Mouse (Mus musculus) heart, embryonic 12.5 days (tissue): ENCODE measurements around the gene Trim45. TPM values are rescaled to one million over a fixed set of nuclear protein-coding genes. Genes with fewer than 3 reads are reported as not detected.

Source experiments
- ATAC-seq: fragments of 200-750 bp; cut with Nextera tagmentation; 2 replicates; pipeline ENCODE4 v1.8.0; 2017; ENCODE audit warnings: moderate TSS enrichment, moderate library complexity; ENCODE audit not compliant: insufficient number of reproducible peaks, low FRiP score
- H3K27ac ChIP-seq: fragments of 300-500 bp; sonication (generic); 2 replicates; pipeline ENCODE4 v1.5.1; 2016; ENCODE audit warnings: mild to moderate bottlenecking, moderate library complexity; ENCODE audit not compliant: poor library complexity, severe bottlenecking
- H3K27me3 ChIP-seq: fragments of 300-500 bp; sonication (generic); replicated peaks from 2 replicates; pipeline ENCODE4 v1.6.1; 2016; ENCODE audit warnings: mild to moderate bottlenecking, moderate library complexity
- H3K36me3 ChIP-seq: fragments of 300-500 bp; sonication (generic); 2 replicates; pipeline ENCODE4 v1.6.1; 2016; ENCODE audit warnings: mild to moderate bottlenecking, moderate library complexity
- H3K4me1 ChIP-seq: fragments of 300-500 bp; sonication (generic); replicated peaks from 2 replicates; pipeline ENCODE4 v1.6.1; 2016; ENCODE audit warnings: mild to moderate bottlenecking
- H3K4me2 ChIP-seq: fragments of 300-500 bp; sonication (generic); 2 replicates; pipeline ENCODE4 v1.6.1; 2016; ENCODE audit warnings: mild to moderate bottlenecking, moderate library complexity
- H3K4me3 ChIP-seq: fragments of 300-500 bp; sonication (generic); 2 replicates; pipeline ENCODE4 v1.5.1; 2016; ENCODE audit warnings: mild to moderate bottlenecking
- H3K9ac ChIP-seq: fragments of 300-500 bp; sonication (generic); 2 replicates; pipeline ENCODE4 v1.6.1; 2016; ENCODE audit warnings: mild to moderate bottlenecking, moderate library complexity
- H3K9me3 ChIP-seq: fragments of 300-500 bp; sonication (generic); replicated peaks from 2 replicates; pipeline ENCODE4 v1.6.1; 2016; ENCODE audit warnings: mild to moderate bottlenecking, moderate library complexity
- WGBS: fragments of 180-500 bp; shearing (Covaris S2); methylation state at CpG from one replicate; pipeline ENCODE4 v1.1.7; 2016; 5-methylcytosine and 5-hydroxymethylcytosine counted together
- polyA plus RNA-seq: library from polyadenylated mRNA; unstranded; fragments of >200 nt; fragmentation: Nextera tagmentation; extraction: Ambion mirVana; gene quantifications from 2 replicates; pipeline ENCODE4 v1.2.1, GENCODE M21; 2016

The Trim45 gene
- polyA plus RNA-seq, 1 experiment from 2014 or later, result 4.9 TPM

- Histone ChIP-seq H3K4me2 (no peak overlapping the region), H3K4me3 (no peak overlapping the region), H3K9ac (no peak overlapping the region), H3K4me1 (no peaks in the 10 kb centered on the region), H3K27ac (no peak overlapping the region), H3K36me3 (peaks cover 87% of the 10 kb centered on the region), H3K27me3 (no peaks in the 10 kb centered on the region), H3K9me3 (no peaks in the 10 kb centered on the region)
- no peak for ATAC-seq
- WGBS, result 88% methylated on average over 6 of the region's 6 CpGs
Observed at GRCm38 (mm10) chr3:100935521-100935920, 13.5 kb downstream of the Trim45 start.

- no peak overlapping the region for H3K4me3 ChIP-seq
- H3K36me3 ChIP-seq, result peaks cover 87% of the 10 kb centered on the region
- no peak for ATAC-seq
- H3K9ac ChIP-seq, result no peak overlapping the region
- no peak overlapping the region for H3K4me2 ChIP-seq
- H3K27me3 ChIP-seq, result no peaks in the 10 kb centered on the region
- no peaks in the 10 kb centered on the region for H3K4me1 ChIP-seq
- no peaks in the 10 kb centered on the region for H3K9me3 ChIP-seq
- 94% methylated on average over 6 of the region's 6 CpGs for WGBS
- no peak overlapping the region for H3K27ac ChIP-seq
Observed at GRCm38 (mm10) chr3:100936201-100936600, 14.2 kb downstream of the Trim45 start.

- H3K9me3 ChIP-seq, result no peaks in the 10 kb centered on the region
- WGBS, result 91% methylated on average over 4 of the region's 4 CpGs
- H3K4me2 ChIP-seq, result no peak overlapping the region
- H3K27ac ChIP-seq, result no peak overlapping the region
- peaks cover 82% of the 10 kb centered on the region for H3K36me3 ChIP-seq
- no peak for ATAC-seq
- no peaks in the 10 kb centered on the region for H3K4me1 ChIP-seq
- no peaks in the 10 kb centered on the region for H3K27me3 ChIP-seq
- H3K9ac ChIP-seq, result no peak overlapping the region
- H3K4me3 ChIP-seq, result no peak overlapping the region
Observed at GRCm38 (mm10) chr3:100938211-100938610, 16.2 kb downstream of the Trim45 start.

GRCm38 (mm10) chr3:100940496-100941037 is 18.6 kb downstream of the Trim45 start:
- no peak for ATAC-seq
- no peak overlapping the region for H3K4me3 ChIP-seq
- no peaks in the 10 kb centered on the region for H3K9me3 ChIP-seq
- no peaks in the 10 kb centered on the region for H3K27me3 ChIP-seq
- no peak overlapping the region for H3K27ac ChIP-seq
- H3K36me3 ChIP-seq, result peaks cover 84% of the 10 kb centered on the region
- H3K4me2 ChIP-seq, result no peak overlapping the region
- H3K4me1 ChIP-seq, result no peaks in the 10 kb centered on the region
- WGBS, result 86% methylated on average over 4 of the region's 4 CpGs
- H3K9ac ChIP-seq, result no peak overlapping the region

GRCm38 (mm10) chr3:100947286-100947685 is 25.3 kb downstream of the Trim45 start:
- no peak overlapping the region for H3K27ac ChIP-seq
- no peak overlapping the region for H3K9ac ChIP-seq
- ATAC-seq, result no peak
- no peaks in the 10 kb centered on the region for H3K4me1 ChIP-seq
- H3K36me3 ChIP-seq, result peaks cover 87% of the 10 kb centered on the region
- no peak overlapping the region for H3K4me3 ChIP-seq
- H3K27me3 ChIP-seq, result no peaks in the 10 kb centered on the region
- WGBS, result 78% methylated on average over 8 of the region's 8 CpGs
- H3K9me3 ChIP-seq, result no peaks in the 10 kb centered on the region
- no peak overlapping the region for H3K4me2 ChIP-seq

GRCm38 (mm10) chr3:100951531-100951930 is 29.5 kb downstream of the Trim45 start:
- H3K9me3 ChIP-seq, result no peaks in the 10 kb centered on the region
- H3K4me1 ChIP-seq, result no peaks in the 10 kb centered on the region
- no peaks in the 10 kb centered on the region for H3K27me3 ChIP-seq
- H3K4me2 ChIP-seq, result no peak overlapping the region
- H3K36me3 ChIP-seq, result peaks cover 79% of the 10 kb centered on the region
- H3K9ac ChIP-seq, result no peak overlapping the region
- no peak overlapping the region for H3K4me3 ChIP-seq
- no peak for ATAC-seq
- WGBS, result 87% methylated on average over 4 of the region's 4 CpGs
- H3K27ac ChIP-seq, result no peak overlapping the region

GRCm38 (mm10) chr3:100954616-100955015 is 32.6 kb downstream of the Trim45 start:
- ATAC-seq, result no peak
- Histone ChIP-seq H3K4me2 (no peak overlapping the region), H3K4me3 (no peak overlapping the region), H3K9me3 (no peaks in the 10 kb centered on the region), H3K27ac (no peak overlapping the region), H3K4me1 (no peaks in the 10 kb centered on the region), H3K36me3 (peaks cover 84% of the 10 kb centered on the region), H3K9ac (no peak overlapping the region), H3K27me3 (no peaks in the 10 kb centered on the region)

- Histone ChIP-seq H3K9me3 (no peaks in the 10 kb centered on the region), H3K27ac (peak overlapping the region; percentile 68), H3K9ac (no peak overlapping the region), H3K4me3 (no peak overlapping the region), H3K36me3 (peaks cover 78% of the 10 kb centered on the region), H3K27me3 (no peaks in the 10 kb centered on the region), H3K4me1 (peaks cover 15% of the 10 kb centered on the region), H3K4me2 (no peak overlapping the region)
- WGBS, result 30% methylated on average over 5 of the region's 5 CpGs
- no peak for ATAC-seq
Observed at GRCm38 (mm10) chr3:100961007-100961406, 39.0 kb downstream of the Trim45 start.

- H3K4me2 ChIP-seq, result no peak overlapping the region
- H3K36me3 ChIP-seq, result peaks cover 76% of the 10 kb centered on the region
- H3K27me3 ChIP-seq, result no peaks in the 10 kb centered on the region
- H3K9me3 ChIP-seq, result no peaks in the 10 kb centered on the region
- peaks cover 15% of the 10 kb centered on the region for H3K4me1 ChIP-seq
- no peak overlapping the region for H3K4me3 ChIP-seq
- WGBS, result 69% methylated on average over 7 of the region's 7 CpGs
- H3K9ac ChIP-seq, result no peak overlapping the region
- ATAC-seq, result no peak
- H3K27ac ChIP-seq, result peak overlapping the region; percentile 68
Observed at GRCm38 (mm10) chr3:100961501-100961900, 39.5 kb downstream of the Trim45 start.

GRCm38 (mm10) chr3:100963849-100964542 is 42.0 kb downstream of the Trim45 start:
- Histone ChIP-seq H3K4me1 (peaks cover 19% of the 10 kb centered on the region), H3K27ac (no peak overlapping the region), H3K9me3 (no peaks in the 10 kb centered on the region), H3K4me3 (no peak overlapping the region), H3K27me3 (no peaks in the 10 kb centered on the region), H3K9ac (no peak overlapping the region), H3K4me2 (no peak overlapping the region), H3K36me3 (peaks cover 53% of the 10 kb centered on the region)
- WGBS, result 82% methylated on average over 14 of the region's 14 CpGs
- ATAC-seq, result no peak

- WGBS, result under 1% methylated on average over 40 of the region's 40 CpGs
- no peaks in the 10 kb centered on the region for H3K9me3 ChIP-seq
- H3K9ac ChIP-seq, result peak within 1 kb of the TSS; percentile 79
- no peaks in the 10 kb centered on the region for H3K27me3 ChIP-seq
- peaks cover 7% of the 10 kb centered on the region for H3K36me3 ChIP-seq
- peaks cover 9% of the 10 kb centered on the region for H3K4me1 ChIP-seq
- H3K4me3 ChIP-seq, result peak within 1 kb of the TSS; percentile 77
- H3K4me2 ChIP-seq, result peak within 1 kb of the TSS; percentile 88
- H3K27ac ChIP-seq, result 0 out of 2 replicates have a peak within 1 kb of the TSS, but pooled peaks have one; percentile 30
- peak; percentile 99 for ATAC-seq
Observed at GRCm38 (mm10) chr3:100969176-100969917, 47.3 kb downstream of the Trim45 start, which contains the start of gene Ttf2. Gene Ttf2, minus strand, starts transcription at chr3:100969663.
